In genomic region chr5:60049053-60049452, GRCm38 (mm10) we compare ENCODE assay signal across 21 mouse cellular contexts.
A peak's percentile ranks its signal among the peaks of the same experiment; 100 is the strongest.
DNase-seq lines count a peak whose midpoint lies in the region; ATAC-seq lines count a peak whose summit lies in the region.
"Had no signal": no experiment of that assay in that cellular context is flagged by ENCODE, and none has a peak within 500 bp of the region (broad histone marks: within the 10 kb centered on the region; RNA-seq: fewer than 3 reads in every experiment).

No protein-coding gene starts in this region.

- WGBS in hindbrain, embryonic 13.5 days = 67% methylated on average over 3 of the region's 3 CpGs
- 79% methylated on average over 3 of the region's 3 CpGs for WGBS in hindbrain, embryonic 16.5 days
- WGBS in midbrain, embryonic 14.5 days = 75% methylated on average over 3 of the region's 3 CpGs
- 68% methylated on average over 3 of the region's 3 CpGs for WGBS in midbrain, embryonic 15.5 days

- no peak overlapping the region for H3K27ac ChIP-seq in hindbrain, embryonic 13.5 days
- H3K27ac ChIP-seq in hindbrain, embryonic 16.5 days (ENCODE audit: low read depth, low read length) = no peak overlapping the region
- no peak overlapping the region for H3K27ac ChIP-seq in midbrain, embryonic 14.5 days (replicated peaks; ENCODE audit: low read depth, low read length)
- H3K27ac ChIP-seq in midbrain, embryonic 15.5 days = no peak overlapping the region
- H3K27ac ChIP-seq: embryonic facial prominence, embryonic 13.5 days; gastrocnemius, adult 2 months; hindbrain, embryonic 15.5 days had no signal

- H3K9me3 ChIP-seq in hindbrain, embryonic 13.5 days = no peaks in the 10 kb centered on the region
- H3K9me3 ChIP-seq in hindbrain, embryonic 16.5 days (ENCODE audit: control insufficient read depth, low read length) = no peaks in the 10 kb centered on the region
- no peaks in the 10 kb centered on the region for H3K9me3 ChIP-seq in midbrain, embryonic 14.5 days (ENCODE audit: control insufficient read depth, low read length)
- H3K9me3 ChIP-seq in midbrain, embryonic 15.5 days = no peaks in the 10 kb centered on the region
- H3K9me3 ChIP-seq: embryonic facial prominence, embryonic 13.5 days; heart, embryonic 12.5 days; hindbrain, embryonic 15.5 days had no signal

- 0 out of 2 replicates have a peak, but pooled peaks have one; percentile 5 for ATAC-seq in hindbrain, embryonic 13.5 days (ENCODE audit: low FRiP score)
- no peak for ATAC-seq in hindbrain, embryonic 16.5 days
- no peak for ATAC-seq in midbrain, embryonic 14.5 days (ENCODE audit: low FRiP score, low TSS enrichment)
- ATAC-seq in midbrain, embryonic 15.5 days (replicated peaks) = no peak
- ATAC-seq: CD4-positive, CD25-positive, alpha-beta regulatory T cell, adult 4 months; forebrain, embryonic 14.5 days had no signal

- peak; percentile 26 to 43 for DNase-seq in cerebellum, postnatal 10 days
- no peak for DNase-seq in cerebellum, adult 9-11 months
- DNase-seq in midbrain, embryonic 14.5 days = peak; percentile 13
- DNase-seq in urinary bladder, postnatal 14 days (ENCODE audit: low spot score) = no peak
- DNase-seq: adrenal gland, adult 8-10 months; adrenal gland, postnatal 36 days; B cell, adult 2 months; cerebellum, adult 11 months; cerebellum, adult 8-10 months; cerebellum, postnatal 36 days; gastrocnemius, adult 2 months; gastrocnemius, postnatal 25 days had no signal

- no peak overlapping the region for H3K4me2 ChIP-seq in hindbrain, embryonic 13.5 days
- no peak overlapping the region for H3K4me2 ChIP-seq in hindbrain, embryonic 16.5 days (ENCODE audit: low read length)
- H3K4me2 ChIP-seq in midbrain, embryonic 14.5 days (ENCODE audit: low read length) = no peak overlapping the region
- no peak overlapping the region for H3K4me2 ChIP-seq in midbrain, embryonic 15.5 days
- H3K4me2 ChIP-seq: embryonic facial prominence, embryonic 13.5 days; heart, embryonic 12.5 days; hindbrain, embryonic 15.5 days had no signal

- no peaks in the 10 kb centered on the region for H3K27me3 ChIP-seq in hindbrain, embryonic 13.5 days
- no peaks in the 10 kb centered on the region for H3K27me3 ChIP-seq in hindbrain, embryonic 16.5 days (replicated peaks; ENCODE audit: control insufficient read depth, insufficient read depth, low read length)
- no peaks in the 10 kb centered on the region for H3K27me3 ChIP-seq in midbrain, embryonic 14.5 days (ENCODE audit: control insufficient read depth, insufficient read depth, low read length)
- H3K27me3 ChIP-seq in midbrain, embryonic 15.5 days (replicated peaks) = no peaks in the 10 kb centered on the region
- H3K27me3 ChIP-seq: embryonic facial prominence, embryonic 13.5 days; heart, embryonic 12.5 days; hindbrain, embryonic 15.5 days had no signal

- no peak overlapping the region for H3K9ac ChIP-seq in hindbrain, embryonic 13.5 days
- no peak overlapping the region for H3K9ac ChIP-seq in hindbrain, embryonic 16.5 days (ENCODE audit: low read depth, low read length)
- H3K9ac ChIP-seq in midbrain, embryonic 14.5 days (replicated peaks; ENCODE audit: low read length) = no peak overlapping the region
- H3K9ac ChIP-seq in midbrain, embryonic 15.5 days = no peak overlapping the region
- H3K9ac ChIP-seq: embryonic facial prominence, embryonic 13.5 days; heart, embryonic 12.5 days; hindbrain, embryonic 15.5 days had no signal

- H3K4me1 ChIP-seq in hindbrain, embryonic 13.5 days (replicated peaks) = 0 out of 2 replicates have a peak, but pooled peaks cover 4% of the 10 kb centered on the region
- H3K4me1 ChIP-seq in hindbrain, embryonic 16.5 days (ENCODE audit: control insufficient read depth, insufficient read depth, low read depth, low read length) = no peaks in the 10 kb centered on the region
- no peaks in the 10 kb centered on the region for H3K4me1 ChIP-seq in midbrain, embryonic 14.5 days (ENCODE audit: control insufficient read depth, insufficient read depth, low read length)
- H3K4me1 ChIP-seq in midbrain, embryonic 15.5 days = no peaks in the 10 kb centered on the region
- H3K4me1 ChIP-seq: embryonic facial prominence, embryonic 13.5 days; heart, embryonic 12.5 days; hindbrain, embryonic 15.5 days had no signal

- H3K4me3 ChIP-seq in hindbrain, embryonic 13.5 days = no peak overlapping the region
- no peak overlapping the region for H3K4me3 ChIP-seq in hindbrain, embryonic 16.5 days (ENCODE audit: low read length)
- H3K4me3 ChIP-seq in midbrain, embryonic 14.5 days (replicated peaks; ENCODE audit: low read depth, low read length) = no peak overlapping the region
- no peak overlapping the region for H3K4me3 ChIP-seq in midbrain, embryonic 15.5 days
- H3K4me3 ChIP-seq: embryonic facial prominence, embryonic 13.5 days; gastrocnemius, adult 2 months; heart, embryonic 12.5 days; hindbrain, embryonic 15.5 days had no signal

- H3K36me3 ChIP-seq in hindbrain, embryonic 13.5 days = no peaks in the 10 kb centered on the region
- no peaks in the 10 kb centered on the region for H3K36me3 ChIP-seq in hindbrain, embryonic 16.5 days (ENCODE audit: control insufficient read depth, insufficient read depth, low read length)
- H3K36me3 ChIP-seq in midbrain, embryonic 14.5 days (ENCODE audit: control insufficient read depth, insufficient read depth, low read length) = no peaks in the 10 kb centered on the region
- no peaks in the 10 kb centered on the region for H3K36me3 ChIP-seq in midbrain, embryonic 15.5 days (replicated peaks)
- H3K36me3 ChIP-seq: embryonic facial prominence, embryonic 13.5 days; G1E; heart, embryonic 12.5 days; hindbrain, embryonic 15.5 days had no signal

Comparison
In these comparisons a context has a peak if more than half of its experiments do, and no peak if none do; other contexts are left out.
1. DNase-seq: peak in cerebellum, postnatal 10 days (2 of 2) and midbrain, embryonic 14.5 days (single experiment); none in cerebellum, adult 9-11 months (single experiment) and urinary bladder, postnatal 14 days (single experiment).